Mouse (Mus musculus): Measurements from ENCODE around the gene Dusp2. TPM values are rescaled to one million over a fixed set of nuclear protein-coding genes. Genes with fewer than 3 reads are reported as not detected.

Dusp2 gene
- polyA plus RNA-seq, 1 experiment from 2014 or later = 4.5 TPM

GRCm38 (mm10) chr2:127306123-127306522 is 29.8 kb upstream of the Dusp2 start:
- no peak overlapping the region for H3K4me2 ChIP-seq (ENCODE audit: low read length)
- no peak overlapping the region for H3K9ac ChIP-seq (ENCODE audit: low read length)
- ATAC-seq (replicated peaks; ENCODE audit: low FRiP score, low TSS enrichment, low read depth) (no peak), DNase-seq (ENCODE audit: low spot score) (no peak)
- H3K4me3 ChIP-seq (ENCODE audit: low read depth, low read length) = no peak overlapping the region
- H3K4me1 ChIP-seq (replicated peaks; ENCODE audit: control insufficient read depth, insufficient read depth, low read length) = no peaks in the 10 kb centered on the region
- no peaks in the 10 kb centered on the region for H3K27me3 ChIP-seq (replicated peaks; ENCODE audit: control insufficient read depth, insufficient read depth, low read length)
- no peak overlapping the region for H3K27ac ChIP-seq (ENCODE audit: low read depth)
- H3K9me3 ChIP-seq (ENCODE audit: control insufficient read depth, low read length) = no peaks in the 10 kb centered on the region
- H3K36me3 ChIP-seq (ENCODE audit: control insufficient read depth, insufficient read depth, low read length) = 0 out of 2 replicates have a peak, but pooled peaks cover 3% of the 10 kb centered on the region

- H3K4me1 ChIP-seq (replicated peaks; ENCODE audit: control insufficient read depth, insufficient read depth, low read length) = no peaks in the 10 kb centered on the region
- H3K27ac ChIP-seq (ENCODE audit: low read depth) = no peak overlapping the region
- no peak overlapping the region for H3K4me2 ChIP-seq (ENCODE audit: low read length)
- no peaks in the 10 kb centered on the region for H3K36me3 ChIP-seq (ENCODE audit: control insufficient read depth, insufficient read depth, low read length)
- no peak overlapping the region for H3K4me3 ChIP-seq (ENCODE audit: low read depth, low read length)
- 44% methylated on average over 3 of the region's 3 CpGs for WGBS
- H3K27me3 ChIP-seq (replicated peaks; ENCODE audit: control insufficient read depth, insufficient read depth, low read length) = no peaks in the 10 kb centered on the region
- no peak for ATAC-seq (replicated peaks; ENCODE audit: low FRiP score, low TSS enrichment, low read depth)
- H3K9me3 ChIP-seq (ENCODE audit: control insufficient read depth, low read length) = no peaks in the 10 kb centered on the region
- no peak overlapping the region for H3K9ac ChIP-seq (ENCODE audit: low read length)
- DNase-seq (ENCODE audit: low spot score) = no peak
These were observed 28.8 kb upstream of the Dusp2 start for GRCm38 (mm10) chr2:127307179-127307578.

- ATAC-seq (replicated peaks; ENCODE audit: low FRiP score, low TSS enrichment, low read depth) (no peak), DNase-seq (ENCODE audit: low spot score) (no peak)
- Histone ChIP-seq H3K36me3 (ENCODE audit: control insufficient read depth, insufficient read depth, low read length) (no peaks in the 10 kb centered on the region), H3K27me3 (replicated peaks; ENCODE audit: control insufficient read depth, insufficient read depth, low read length) (no peaks in the 10 kb centered on the region), H3K4me2 (ENCODE audit: low read length) (no peak overlapping the region), H3K9me3 (ENCODE audit: control insufficient read depth, low read length) (no peaks in the 10 kb centered on the region), H3K4me3 (ENCODE audit: low read depth, low read length) (no peak overlapping the region), H3K4me1 (replicated peaks; ENCODE audit: control insufficient read depth, insufficient read depth, low read length) (no peaks in the 10 kb centered on the region), H3K27ac (ENCODE audit: low read depth) (no peak overlapping the region), H3K9ac (ENCODE audit: low read length) (no peak overlapping the region)
- 91% methylated on average over 2 of the region's 2 CpGs for WGBS
These were observed 27.3 kb upstream of the Dusp2 start for GRCm38 (mm10) chr2:127308660-127309059.

GRCm38 (mm10) chr2:127310246-127310645 is 25.7 kb upstream of the Dusp2 start:
- Histone ChIP-seq H3K9me3 (ENCODE audit: control insufficient read depth, low read length) (no peaks in the 10 kb centered on the region), H3K4me1 (replicated peaks; ENCODE audit: control insufficient read depth, insufficient read depth, low read length) (no peaks in the 10 kb centered on the region), H3K27me3 (replicated peaks; ENCODE audit: control insufficient read depth, insufficient read depth, low read length) (no peaks in the 10 kb centered on the region), H3K9ac (ENCODE audit: low read length) (no peak overlapping the region), H3K4me2 (ENCODE audit: low read length) (no peak overlapping the region), H3K4me3 (ENCODE audit: low read depth, low read length) (no peak overlapping the region), H3K36me3 (ENCODE audit: control insufficient read depth, insufficient read depth, low read length) (no peaks in the 10 kb centered on the region), H3K27ac (ENCODE audit: low read depth) (no peak overlapping the region)
- ATAC-seq (replicated peaks; ENCODE audit: low FRiP score, low TSS enrichment, low read depth) (no peak), DNase-seq (ENCODE audit: low spot score) (no peak)
- 52% methylated on average over 2 of the region's 2 CpGs for WGBS

- DNase-seq (ENCODE audit: low spot score) (no peak), ATAC-seq (replicated peaks; ENCODE audit: low FRiP score, low TSS enrichment, low read depth) (no peak)
- H3K27me3 ChIP-seq (replicated peaks; ENCODE audit: control insufficient read depth, insufficient read depth, low read length) = no peaks in the 10 kb centered on the region
- H3K4me1 ChIP-seq (replicated peaks; ENCODE audit: control insufficient read depth, insufficient read depth, low read length) = no peaks in the 10 kb centered on the region
- no peak overlapping the region for H3K9ac ChIP-seq (ENCODE audit: low read length)
- H3K4me3 ChIP-seq (ENCODE audit: low read depth, low read length) = no peak overlapping the region
- H3K4me2 ChIP-seq (ENCODE audit: low read length) = no peak overlapping the region
- H3K9me3 ChIP-seq (ENCODE audit: control insufficient read depth, low read length) = no peaks in the 10 kb centered on the region
- no peaks in the 10 kb centered on the region for H3K36me3 ChIP-seq (ENCODE audit: control insufficient read depth, insufficient read depth, low read length)
- no peak overlapping the region for H3K27ac ChIP-seq (ENCODE audit: low read depth)
- WGBS = 87% methylated on average over 7 of the region's 7 CpGs
These were observed 25.3 kb upstream of the Dusp2 start for GRCm38 (mm10) chr2:127310685-127311084.

- H3K27me3 ChIP-seq (replicated peaks; ENCODE audit: control insufficient read depth, insufficient read depth, low read length) = no peaks in the 10 kb centered on the region
- H3K9me3 ChIP-seq (ENCODE audit: control insufficient read depth, low read length) = no peaks in the 10 kb centered on the region
- no peaks in the 10 kb centered on the region for H3K4me1 ChIP-seq (replicated peaks; ENCODE audit: control insufficient read depth, insufficient read depth, low read length)
- H3K36me3 ChIP-seq (ENCODE audit: control insufficient read depth, insufficient read depth, low read length) = no peaks in the 10 kb centered on the region
- 89% methylated on average over 1 of the region's 1 CpGs for WGBS
- H3K4me2 ChIP-seq (ENCODE audit: low read length) = no peak overlapping the region
- DNase-seq (ENCODE audit: low spot score) (no peak), ATAC-seq (replicated peaks; ENCODE audit: low FRiP score, low TSS enrichment, low read depth) (no peak)
- no peak overlapping the region for H3K4me3 ChIP-seq (ENCODE audit: low read depth, low read length)
- no peak overlapping the region for H3K27ac ChIP-seq (ENCODE audit: low read depth)
- H3K9ac ChIP-seq (ENCODE audit: low read length) = no peak overlapping the region
These were observed 24.8 kb upstream of the Dusp2 start for GRCm38 (mm10) chr2:127311193-127311592.

- DNase-seq (ENCODE audit: low spot score) = no peak
- Histone ChIP-seq H3K27me3 (replicated peaks; ENCODE audit: control insufficient read depth, insufficient read depth, low read length) (no peaks in the 10 kb centered on the region), H3K4me3 (ENCODE audit: low read depth, low read length) (no peak overlapping the region), H3K4me1 (replicated peaks; ENCODE audit: control insufficient read depth, insufficient read depth, low read length) (no peaks in the 10 kb centered on the region), H3K9me3 (ENCODE audit: control insufficient read depth, low read length) (no peaks in the 10 kb centered on the region), H3K27ac (ENCODE audit: low read depth) (no peak overlapping the region), H3K4me2 (ENCODE audit: low read length) (no peak overlapping the region), H3K9ac (ENCODE audit: low read length) (no peak overlapping the region), H3K36me3 (ENCODE audit: control insufficient read depth, insufficient read depth, low read length) (no peaks in the 10 kb centered on the region)
- WGBS = 94% methylated on average over 4 of the region's 4 CpGs
- ATAC-seq (replicated peaks; ENCODE audit: low FRiP score, low TSS enrichment, low read depth) = no peak
These were observed 23.2 kb upstream of the Dusp2 start for GRCm38 (mm10) chr2:127312801-127313200.

GRCm38 (mm10) chr2:127313878-127314277 is 22.1 kb upstream of the Dusp2 start:
- 58% methylated on average over 4 of the region's 4 CpGs for WGBS
- Histone ChIP-seq H3K27ac (ENCODE audit: low read depth) (no peak overlapping the region; the same call in 1 of the 2 replicates), H3K36me3 (ENCODE audit: control insufficient read depth, insufficient read depth, low read length) (no peaks in the 10 kb centered on the region), H3K4me2 (ENCODE audit: low read length) (no peak overlapping the region), H3K4me1 (replicated peaks; ENCODE audit: control insufficient read depth, insufficient read depth, low read length) (no peaks in the 10 kb centered on the region), H3K9ac (ENCODE audit: low read length) (no peak overlapping the region), H3K9me3 (ENCODE audit: control insufficient read depth, low read length) (no peaks in the 10 kb centered on the region), H3K4me3 (ENCODE audit: low read depth, low read length) (no peak overlapping the region), H3K27me3 (replicated peaks; ENCODE audit: control insufficient read depth, insufficient read depth, low read length) (no peaks in the 10 kb centered on the region)
- no peak for DNase-seq (ENCODE audit: low spot score)
- ATAC-seq (replicated peaks; ENCODE audit: low FRiP score, low TSS enrichment, low read depth) = no peak

- 70% methylated on average over 6 of the region's 6 CpGs for WGBS
- H3K27ac ChIP-seq (ENCODE audit: low read depth) = no peak overlapping the region; the same call in 1 of the 2 replicates
These were observed 21.3 kb upstream of the Dusp2 start for GRCm38 (mm10) chr2:127314467-127315154.

More at GRCm38 (mm10) chr2:127314467-127315154, 21.3 kb upstream of the Dusp2 start:
- Histone ChIP-seq H3K4me2 (ENCODE audit: low read length) (no peak overlapping the region), H3K9ac (ENCODE audit: low read length) (no peak overlapping the region), H3K4me1 (replicated peaks; ENCODE audit: control insufficient read depth, insufficient read depth, low read length) (no peaks in the 10 kb centered on the region), H3K27me3 (replicated peaks; ENCODE audit: control insufficient read depth, insufficient read depth, low read length) (no peaks in the 10 kb centered on the region), H3K9me3 (ENCODE audit: control insufficient read depth, low read length) (no peaks in the 10 kb centered on the region), H3K4me3 (ENCODE audit: low read depth, low read length) (no peak overlapping the region), H3K36me3 (ENCODE audit: control insufficient read depth, insufficient read depth, low read length) (no peaks in the 10 kb centered on the region)
- no peak for ATAC-seq (replicated peaks; ENCODE audit: low FRiP score, low TSS enrichment, low read depth)
- DNase-seq (ENCODE audit: low spot score) = no peak
